Mouse (Mus musculus): ENCODE results near the gene Zfp821.

DNA sequence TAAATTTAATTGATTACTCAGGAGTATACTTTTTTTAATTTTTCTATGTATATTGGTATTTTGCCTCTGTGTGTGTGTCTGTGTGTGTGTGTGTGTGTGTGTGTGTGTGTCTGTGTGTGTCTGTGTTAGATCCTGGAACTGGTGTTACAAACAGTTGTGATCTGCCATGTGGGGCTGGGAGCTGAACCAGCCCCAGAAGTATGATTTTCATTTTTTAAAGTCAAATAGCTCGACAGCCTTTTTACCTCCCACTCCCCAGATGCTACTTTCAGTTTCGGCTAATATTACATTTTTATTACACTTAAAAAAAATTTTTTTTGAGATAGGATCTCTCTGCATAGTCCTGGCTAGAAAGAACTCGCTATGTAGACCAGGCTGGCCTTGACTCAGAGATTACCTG is 43.0 kb upstream of the Zfp821 start:
- no peak for TF ChIP-seq CTCF (IDR thresholded peaks at IDR 0.05)
- TF ChIP-seq EP300 (IDR thresholded peaks at IDR 0.05) = no peak

All from lung, postnatal 0 days (tissue).